Comparison of ENCODE assay signal across 12 mouse cellular contexts in genomic region chr5:151298371-151298770, GRCm38 (mm10).
"Had no signal": no experiment of that assay in that cellular context is flagged by ENCODE, and none has a peak within 500 bp of the region (broad histone marks: within the 10 kb centered on the region; RNA-seq: fewer than 3 reads in every experiment).

No protein-coding gene starts in this region.

- ATAC-seq: midbrain, embryonic 13.5 days had no signal

- H3K4me2 ChIP-seq: midbrain, embryonic 13.5 days; neural tube, embryonic 15.5 days had no signal

- DNase-seq: kidney, adult 18-20 months; kidney, postnatal 10 days; kidney, postnatal 4 days; left cerebral cortex, postnatal 4 days; lung, adult 18-20 months; right cerebral cortex, postnatal 4 days; spleen, adult 18-20 months; thymus, adult 18-20 months; thymus, postnatal 36 days had no signal

- H3K27ac ChIP-seq: liver, embryonic 14.5 days; midbrain, embryonic 13.5 days; neural tube, embryonic 15.5 days had no signal

- H3K27me3 ChIP-seq: midbrain, embryonic 13.5 days; neural tube, embryonic 15.5 days had no signal

- H3K4me3 ChIP-seq: midbrain, embryonic 13.5 days; neural tube, embryonic 15.5 days had no signal

- H3K4me1 ChIP-seq: midbrain, embryonic 13.5 days; neural tube, embryonic 15.5 days had no signal

- H3K36me3 ChIP-seq: midbrain, embryonic 13.5 days; neural tube, embryonic 15.5 days had no signal

- H3K9me3 ChIP-seq: midbrain, embryonic 13.5 days; neural tube, embryonic 15.5 days had no signal

- H3K9ac ChIP-seq: liver, embryonic 14.5 days; midbrain, embryonic 13.5 days; neural tube, embryonic 15.5 days had no signal
